Mouse (Mus musculus): ENCODE data around the gene Poln.

DNA sequence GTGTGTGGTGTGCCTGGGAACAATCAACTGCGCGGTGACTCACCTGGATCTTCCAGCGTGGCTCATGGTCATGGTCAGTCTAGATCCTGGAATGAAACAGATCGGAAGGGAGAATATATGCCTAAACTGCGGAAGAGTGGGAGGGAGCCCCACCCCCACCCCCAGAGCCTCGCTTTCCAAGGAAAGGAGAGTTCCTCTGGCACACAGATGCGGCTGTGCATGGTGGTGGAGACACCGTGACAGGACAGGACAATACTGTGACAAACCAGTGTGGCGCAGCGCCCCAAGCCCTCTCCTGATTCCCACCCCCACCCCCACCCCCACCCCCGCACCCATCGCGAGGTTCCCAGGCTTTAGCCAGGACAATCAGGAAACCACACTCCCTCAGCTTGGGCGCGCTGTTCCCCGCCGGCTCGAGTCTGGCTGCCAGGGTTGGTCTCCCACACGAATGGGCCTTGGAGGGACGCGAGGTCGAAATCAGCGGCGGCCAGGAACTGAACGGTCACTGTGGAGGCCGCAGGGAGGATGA, 186.5 kb downstream of the Poln start:
- TF ChIP-seq CTCF (conservative IDR thresholded peaks at IDR 0.05; ENCODE audit: insufficient read depth, insufficient read length, low read depth, low read length) (no peak), POLR2A (IDR thresholded peaks at IDR 0.05; ENCODE audit: low read depth, low read length) (no peak)
